Mouse (Mus musculus): ENCODE data around the gene Dgki.
A peak's percentile ranks its signal among the peaks of the same experiment; 100 is the strongest.

Gene Dgki

DNA sequence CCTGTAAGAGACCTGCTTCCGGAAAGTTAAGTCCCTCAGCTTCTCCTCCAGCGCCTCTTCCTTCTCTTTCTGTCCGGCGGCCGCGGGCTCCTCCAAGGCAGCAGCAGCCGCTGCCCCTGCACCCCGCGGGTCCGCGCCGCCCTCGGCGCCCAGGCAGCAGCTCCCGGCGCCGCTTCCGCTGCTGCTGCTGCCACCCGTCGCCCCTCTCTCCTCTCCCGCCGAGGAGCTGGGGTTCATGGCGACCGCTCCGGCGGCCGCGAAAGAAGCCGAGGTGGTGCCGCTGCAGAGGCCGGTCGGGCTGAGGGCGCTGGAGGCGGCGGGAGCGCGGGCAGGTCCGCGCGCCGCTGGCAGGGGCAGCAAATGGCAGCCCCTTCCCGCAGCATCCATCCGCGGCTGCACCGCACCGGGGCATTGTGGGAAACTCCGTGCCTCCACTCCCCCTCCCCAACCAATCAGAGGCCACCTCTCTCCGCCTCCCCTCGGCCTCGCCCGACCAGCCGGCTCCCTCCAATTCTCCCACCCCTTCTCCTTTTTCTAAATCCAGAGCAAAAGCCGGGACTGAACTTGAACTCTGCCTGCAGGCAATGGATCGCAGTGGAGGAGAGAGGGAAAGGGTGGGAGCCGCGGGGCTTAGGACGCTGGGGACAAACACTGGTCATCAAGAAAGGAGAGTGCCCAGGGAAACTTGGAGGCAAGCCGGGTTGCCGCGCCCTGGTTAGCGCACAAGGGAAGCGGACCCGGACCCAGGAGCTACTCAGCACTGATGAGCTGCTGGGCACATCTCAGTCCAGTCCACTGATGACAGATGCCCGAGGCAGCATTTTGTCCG lies at the start of gene Dgki:
Dgki (minus strand) TSS at position 623 of the 829 bp plus-strand sequence.
- peak; percentile 47 to 57 for DNase-seq

DNA sequence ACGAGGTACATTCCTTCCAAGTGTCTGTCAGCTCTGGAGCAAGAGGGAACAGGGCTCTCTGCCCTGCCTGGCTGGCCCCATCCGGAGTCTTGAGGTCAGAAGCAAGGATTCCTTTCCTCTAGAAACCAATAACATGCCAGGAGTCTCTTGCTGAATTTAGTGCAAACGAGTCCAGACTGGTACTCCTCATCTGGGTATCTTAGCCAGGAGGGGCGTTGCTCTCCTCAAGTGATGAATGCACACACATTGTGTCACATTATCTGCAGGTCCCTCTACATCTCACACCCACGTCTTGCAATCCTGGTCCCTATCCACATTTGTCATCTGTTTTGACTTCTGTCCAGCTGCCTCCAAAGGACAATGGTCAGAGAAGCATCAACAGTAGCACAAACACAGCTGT lies 47.6 kb upstream of the Dgki start:
- DNase-seq: no peak

DNA sequence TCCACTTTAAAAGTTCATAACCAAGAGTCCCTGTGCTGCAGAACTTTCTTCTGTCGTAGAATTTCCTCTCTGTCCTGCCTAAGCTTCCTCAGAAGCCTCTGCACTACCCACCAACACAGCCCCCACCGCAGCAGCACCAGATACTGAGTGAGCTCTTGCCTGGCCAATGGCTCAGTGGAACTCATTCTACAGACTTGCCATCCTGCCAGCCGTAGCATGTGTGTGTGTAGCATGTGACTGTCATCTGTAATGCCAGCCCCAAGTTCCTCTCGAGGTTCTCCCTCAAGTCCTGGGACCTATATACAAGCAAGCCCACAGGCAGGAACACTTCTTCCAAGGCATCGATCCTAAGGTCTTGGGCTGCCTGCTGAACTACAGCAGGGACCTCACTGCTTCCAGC lies 38.1 kb upstream of the Dgki start:
- no peak for DNase-seq

DNA sequence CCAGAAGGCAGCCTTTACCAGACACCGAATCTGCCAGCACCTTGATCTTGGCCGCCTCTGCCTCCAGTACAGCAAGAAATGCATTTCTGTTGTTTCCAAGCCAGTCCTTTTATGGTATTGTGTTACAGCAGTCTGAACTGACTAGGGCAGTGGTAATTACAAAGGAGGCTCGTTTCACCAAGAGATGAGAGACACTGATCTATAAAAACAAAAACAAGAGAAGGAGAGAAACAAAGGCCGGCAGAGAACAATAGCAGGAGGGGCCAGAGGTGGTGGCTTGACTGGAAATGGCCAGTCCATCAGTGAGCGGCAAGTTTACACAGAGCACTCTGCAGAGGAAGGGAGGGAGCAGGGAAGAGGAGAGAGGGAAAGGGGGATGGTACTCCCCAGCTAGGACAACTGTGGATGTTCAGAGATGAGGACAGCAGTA lies 36.9 kb upstream of the Dgki start:
- no peak for DNase-seq

DNA sequence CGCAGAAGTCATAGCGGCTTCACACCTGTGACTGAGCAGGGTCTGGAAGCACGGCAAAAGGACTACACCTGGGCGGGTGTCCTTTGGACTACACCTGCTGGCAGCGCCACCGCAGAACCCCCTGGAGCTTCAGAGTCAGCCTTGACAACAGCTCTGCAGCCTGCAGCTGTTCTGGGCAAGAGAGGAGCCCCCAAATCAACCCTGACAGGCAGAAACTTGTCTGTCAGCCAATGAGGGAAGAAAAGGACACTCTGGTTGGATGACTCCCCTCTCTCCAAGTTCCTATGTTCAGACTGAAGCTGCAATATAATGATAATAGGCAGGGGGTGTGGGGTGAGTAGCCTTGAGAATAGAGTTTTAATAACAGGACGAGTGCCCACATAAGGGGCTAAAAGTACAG lies 36.4 kb upstream of the Dgki start:
- no peak for DNase-seq

DNA sequence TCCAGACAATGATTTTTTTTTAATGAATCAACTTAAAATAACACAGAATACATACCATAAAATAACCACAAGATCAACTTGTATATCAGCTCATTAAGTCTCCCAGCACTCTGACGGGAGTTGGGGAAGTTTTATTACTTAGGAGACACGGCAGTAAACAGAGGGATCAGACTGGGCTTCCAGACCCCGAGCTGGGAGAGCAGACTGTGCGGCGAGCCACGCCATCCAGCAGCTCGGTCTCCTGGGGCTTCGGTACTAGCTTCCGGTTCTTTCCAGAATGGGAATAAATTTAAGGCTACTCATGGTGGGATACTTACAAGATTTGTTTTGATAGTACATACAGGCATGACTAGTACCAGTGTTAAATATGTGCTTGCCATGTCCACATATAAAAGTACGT lies 32.9 kb upstream of the Dgki start:
- DNase-seq: peak; percentile 58 to 67

DNA sequence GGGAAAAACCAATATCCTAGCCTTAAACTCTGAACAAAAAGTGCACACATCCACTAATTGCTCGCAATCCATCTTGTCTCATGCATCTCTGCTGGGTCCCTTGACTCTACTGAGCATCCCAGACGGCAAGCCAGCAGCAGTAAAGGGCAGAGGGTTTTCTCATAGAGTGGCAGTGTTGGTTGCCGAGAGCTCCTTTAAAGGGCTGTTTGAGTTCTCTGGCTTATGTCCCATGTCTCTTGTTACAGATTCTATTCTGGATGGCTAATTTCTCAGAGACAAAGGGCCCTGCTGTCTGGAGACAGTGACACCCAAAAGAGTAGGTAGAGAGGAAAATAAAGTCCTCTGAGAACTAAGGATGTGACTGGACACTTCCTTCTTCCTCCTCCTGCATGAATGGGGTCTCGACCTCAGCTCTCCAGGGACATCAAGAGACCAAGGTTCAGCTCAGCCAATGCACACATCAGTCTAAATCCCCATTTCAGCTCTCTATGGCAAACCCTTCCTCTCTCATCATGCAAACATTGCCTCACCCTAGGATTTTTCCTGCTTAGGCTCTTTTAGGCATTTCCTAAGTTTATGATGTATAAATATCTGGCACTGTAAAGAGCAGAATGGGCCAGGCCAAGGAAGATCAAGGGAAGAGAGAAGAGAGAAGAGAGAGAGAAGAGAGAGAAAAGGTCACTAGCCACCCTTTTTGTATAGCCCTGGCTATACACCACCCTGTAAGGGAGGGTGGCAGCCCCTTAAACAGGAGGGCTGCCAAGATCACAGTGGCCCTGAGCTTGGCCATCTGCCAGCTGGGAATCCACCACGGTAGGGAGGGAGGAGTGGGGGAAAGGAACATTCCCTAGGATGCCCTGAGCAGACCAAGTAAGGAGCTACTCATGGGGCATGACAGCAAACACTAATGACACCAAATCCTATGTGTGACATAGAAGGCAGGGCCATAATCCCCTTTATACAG lies 30.2 kb upstream of the Dgki start:
- DNase-seq: peak in 1 of 2 experiments; percentile 35

DNA sequence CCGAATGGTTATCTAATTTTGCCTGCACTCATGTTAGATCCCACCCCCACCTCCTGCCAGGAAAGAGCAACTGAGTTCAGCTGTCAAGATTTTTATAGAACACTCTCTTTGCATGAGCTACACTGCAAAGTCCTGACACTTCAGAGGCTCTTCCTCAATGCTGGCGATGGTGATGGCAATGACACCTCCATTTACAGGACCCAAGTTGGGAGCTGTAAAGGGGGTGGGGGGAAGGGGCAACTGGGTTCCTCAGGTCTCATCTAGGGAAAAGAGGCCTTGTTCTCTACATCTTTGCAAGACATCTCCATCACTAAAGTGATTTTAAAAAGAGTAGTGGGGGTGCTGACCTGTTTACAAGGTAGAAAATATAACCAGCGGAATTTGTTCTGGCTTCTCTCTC lies 29.4 kb upstream of the Dgki start:
- no peak for DNase-seq

DNA sequence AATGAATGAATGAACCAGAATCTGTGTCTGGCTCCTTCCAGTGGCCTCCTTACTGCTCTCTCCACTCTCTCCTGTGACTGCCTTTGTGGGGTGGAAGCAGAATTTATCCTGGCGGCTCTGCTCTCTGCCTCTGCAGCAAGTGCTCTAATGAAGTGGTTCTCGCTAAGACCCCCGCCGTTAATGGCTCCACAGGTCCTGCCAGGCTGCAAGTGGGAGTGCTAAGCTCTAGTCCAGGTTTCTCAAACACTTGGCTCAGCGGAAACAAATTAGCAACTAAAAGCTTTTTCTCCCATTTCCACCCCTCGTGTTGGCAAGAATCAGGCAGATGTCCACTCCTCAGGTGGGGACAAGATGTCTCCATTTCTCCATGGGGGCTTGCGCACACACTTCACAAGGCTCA lies 28.7 kb upstream of the Dgki start:
- DNase-seq: no peak

DNA sequence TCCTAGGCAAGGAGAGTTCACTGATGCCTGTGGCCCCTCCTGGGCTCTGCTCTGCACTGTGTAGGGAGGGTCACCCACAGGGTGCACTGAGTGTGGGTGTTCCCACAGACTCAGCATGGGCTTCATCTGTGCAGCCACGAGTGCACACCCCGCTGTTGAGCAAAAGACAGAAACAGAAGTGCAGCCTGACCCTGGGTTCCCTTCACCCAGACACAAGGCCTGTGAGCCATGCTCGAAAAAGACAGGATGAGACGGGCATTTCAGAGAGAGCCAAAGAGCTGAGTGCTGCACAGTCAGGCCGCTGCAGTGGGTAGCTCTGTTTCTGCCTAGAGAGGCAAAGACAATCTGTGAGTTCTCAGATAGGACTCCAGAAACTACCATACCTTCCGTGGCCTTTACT lies 27.5 kb upstream of the Dgki start:
- DNase-seq: no peak

DNA sequence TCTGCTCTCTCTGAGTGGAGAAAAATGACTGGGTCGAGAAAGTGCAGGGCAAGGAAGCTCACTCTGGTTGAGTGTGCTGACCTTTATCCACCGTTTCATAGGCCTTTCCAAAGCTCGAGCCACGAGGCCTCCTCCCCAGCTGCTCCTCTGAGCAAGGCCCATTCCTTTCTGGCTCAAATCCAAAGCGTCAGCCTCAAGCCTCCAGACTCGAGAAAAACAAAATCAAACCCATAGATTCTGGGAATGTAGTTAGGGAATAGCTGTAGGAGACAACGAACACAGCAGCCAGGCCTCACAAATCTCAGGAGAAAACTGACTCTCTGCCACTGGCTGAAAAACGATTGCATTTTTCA lies 26.6 kb upstream of the Dgki start:
- peak; percentile 44 to 64 for DNase-seq

DNA sequence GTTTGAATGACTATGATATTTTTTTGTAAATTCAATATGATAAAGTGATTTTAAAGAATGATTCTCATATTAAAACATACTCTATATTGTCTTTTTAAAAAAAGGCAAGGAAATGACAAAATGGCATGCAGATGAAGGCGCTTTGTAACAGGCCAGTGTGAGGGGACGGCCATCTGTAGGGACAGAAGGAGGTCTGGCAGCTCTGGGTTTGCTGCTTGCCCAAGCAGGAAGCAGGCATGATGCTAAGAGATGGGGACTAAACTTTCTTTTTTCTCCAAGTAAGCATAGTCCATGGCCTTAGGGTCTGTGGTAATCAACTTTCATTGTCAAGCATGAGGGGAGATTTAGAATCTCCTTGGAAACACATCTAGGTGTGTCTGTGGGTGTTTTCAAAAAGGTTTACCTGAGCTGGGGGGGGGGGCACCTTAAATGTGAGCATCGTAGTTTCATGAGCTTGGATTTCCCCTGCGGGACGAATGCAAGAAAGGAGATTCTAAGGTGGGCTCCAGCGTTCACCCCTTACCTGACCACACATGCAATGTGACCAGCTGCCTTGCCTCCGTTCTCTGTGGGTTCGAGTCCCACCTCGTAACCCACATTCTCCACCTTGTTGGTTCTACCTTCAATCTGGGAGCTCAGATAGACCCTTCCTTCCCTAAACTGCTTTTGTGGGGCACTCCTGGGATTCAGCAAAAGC lies 26.1 kb upstream of the Dgki start:
- DNase-seq: no peak

DNA sequence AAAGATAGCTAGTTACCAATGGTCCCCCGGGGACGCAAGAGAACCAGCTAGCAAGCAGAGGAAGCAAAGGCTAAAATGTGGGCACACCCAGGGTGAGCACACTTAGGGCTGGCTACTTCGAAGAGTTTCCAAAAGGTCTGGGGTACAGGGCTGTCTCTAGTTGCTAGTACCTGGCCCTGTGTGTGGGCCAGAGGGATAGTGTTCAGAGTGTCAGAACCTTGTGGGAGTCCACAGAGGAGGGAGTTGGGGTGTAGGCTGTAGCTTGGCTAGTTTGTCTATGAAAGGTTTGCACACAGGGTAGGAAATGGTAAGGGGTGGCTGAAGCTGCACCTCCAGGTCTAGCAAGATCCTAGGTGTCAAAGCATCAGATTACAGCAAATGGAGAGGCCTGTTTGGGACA lies 25.1 kb upstream of the Dgki start:
- no peak for DNase-seq

DNA sequence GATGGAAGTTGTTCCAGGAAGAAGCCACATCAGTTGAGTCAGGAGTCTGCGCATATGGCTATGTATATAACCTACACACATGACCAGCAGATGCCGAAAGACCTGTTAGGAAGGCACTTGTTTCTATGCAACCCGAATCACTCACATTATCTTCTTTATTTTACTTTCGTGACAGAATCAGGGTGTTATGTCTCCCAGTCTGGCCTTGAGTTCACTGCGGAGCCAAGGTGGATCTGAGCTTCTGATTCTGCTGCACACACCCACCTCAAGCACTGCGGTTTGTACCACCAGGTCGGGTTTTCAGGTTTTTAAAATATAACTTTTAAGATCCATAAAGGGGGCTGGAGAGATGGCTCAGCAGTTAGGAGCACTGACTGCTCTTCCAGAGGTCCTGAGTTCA lies 22.7 kb upstream of the Dgki start:
- no peak for DNase-seq

DNA sequence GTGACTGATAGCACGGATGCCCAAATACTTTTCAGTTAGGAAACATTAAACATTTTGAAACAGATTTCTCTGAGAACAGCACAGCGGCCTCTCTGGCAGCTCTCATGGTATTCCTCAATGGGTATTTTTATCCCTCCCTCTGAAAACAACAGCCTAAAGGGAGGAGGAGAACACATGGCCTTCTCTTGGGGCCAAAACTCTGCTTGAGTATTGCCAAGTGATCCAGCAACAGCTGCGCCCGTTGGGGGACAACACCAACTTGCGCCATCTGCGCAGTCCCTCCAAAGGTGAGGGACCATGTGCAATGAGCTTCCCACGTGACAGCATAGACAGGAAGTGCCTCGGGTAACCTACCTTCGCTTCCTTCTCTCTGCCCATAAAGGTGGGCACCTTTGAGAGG lies 22.1 kb upstream of the Dgki start:
- DNase-seq: no peak

DNA sequence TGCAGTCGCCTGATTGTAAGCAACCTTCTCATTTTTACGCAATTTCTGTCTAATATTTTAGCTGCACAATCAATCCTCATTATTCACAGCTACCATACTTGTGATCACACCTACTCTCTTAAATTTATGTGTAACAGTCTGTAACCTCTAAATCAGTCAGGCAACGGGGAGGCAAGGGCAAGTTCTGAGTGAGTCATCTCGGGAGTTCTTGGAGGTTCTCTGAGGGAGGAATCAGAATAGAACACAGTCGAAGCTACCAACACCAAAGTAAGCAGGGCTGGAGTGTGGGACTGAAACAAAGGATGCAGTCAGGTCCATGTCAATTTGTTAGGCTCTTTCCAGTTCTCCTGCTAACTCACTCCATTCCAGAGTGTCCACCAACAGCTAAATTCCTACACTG lies 17.9 kb upstream of the Dgki start:
- DNase-seq: no peak

DNA sequence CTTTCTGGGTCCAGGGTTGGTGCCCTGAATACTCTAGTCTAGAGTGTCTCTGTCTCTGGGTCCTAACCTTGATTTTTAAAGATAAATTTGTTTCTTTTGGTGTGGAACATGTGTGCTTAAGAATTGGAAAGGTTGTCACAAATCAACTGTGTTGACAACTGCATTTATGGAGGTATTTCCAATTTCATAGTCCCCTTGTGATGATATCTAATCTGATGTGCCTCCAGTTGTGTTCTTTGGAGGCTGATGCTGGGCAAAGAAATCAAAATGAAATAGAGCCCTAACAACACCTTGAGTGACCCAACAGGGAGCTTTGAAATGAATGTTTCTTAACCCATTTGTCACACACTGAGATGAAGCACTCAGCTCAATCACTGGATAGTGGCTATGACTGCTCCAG lies 15.5 kb upstream of the Dgki start:
- DNase-seq: no peak

DNA sequence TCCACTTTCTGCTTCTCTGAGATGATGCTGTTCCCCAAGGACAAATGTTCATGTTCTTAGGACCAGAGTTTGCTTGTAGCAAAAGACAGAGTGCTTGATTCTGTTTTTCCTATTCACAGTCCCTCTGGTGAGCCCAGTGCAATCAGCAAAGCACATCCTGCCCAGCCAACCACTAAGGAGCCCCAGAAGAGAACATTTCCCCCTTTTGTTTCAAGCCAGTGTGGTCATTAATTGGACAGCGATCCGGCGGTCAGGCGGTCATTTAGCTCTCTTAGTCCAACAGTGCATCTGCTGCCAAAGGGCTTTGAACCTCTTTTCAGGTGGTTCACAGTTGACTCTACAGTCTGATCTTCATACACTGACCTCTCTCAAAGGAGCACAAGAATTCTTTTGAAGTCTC lies 10.6 kb upstream of the Dgki start:
- DNase-seq: no peak

DNA sequence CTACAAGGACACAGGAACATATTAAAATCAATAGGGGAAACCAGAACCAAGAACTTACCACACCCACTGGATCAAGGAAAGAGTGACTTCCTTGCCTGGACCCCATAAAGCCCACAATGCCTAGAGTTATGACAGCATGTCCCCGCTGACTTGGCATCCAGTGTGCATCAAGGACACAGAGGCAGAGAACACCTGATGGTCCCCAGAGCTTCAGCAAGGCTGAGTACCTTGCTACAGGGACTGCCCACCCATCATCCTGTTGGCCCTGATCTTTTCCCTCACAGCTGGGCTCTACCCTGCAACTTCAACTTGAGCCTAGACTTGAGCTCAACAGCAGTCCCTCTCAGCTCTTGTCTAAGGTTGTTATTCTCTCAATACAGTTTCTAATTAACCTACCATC lies 6.6 kb upstream of the Dgki start:
- DNase-seq: no peak

DNA sequence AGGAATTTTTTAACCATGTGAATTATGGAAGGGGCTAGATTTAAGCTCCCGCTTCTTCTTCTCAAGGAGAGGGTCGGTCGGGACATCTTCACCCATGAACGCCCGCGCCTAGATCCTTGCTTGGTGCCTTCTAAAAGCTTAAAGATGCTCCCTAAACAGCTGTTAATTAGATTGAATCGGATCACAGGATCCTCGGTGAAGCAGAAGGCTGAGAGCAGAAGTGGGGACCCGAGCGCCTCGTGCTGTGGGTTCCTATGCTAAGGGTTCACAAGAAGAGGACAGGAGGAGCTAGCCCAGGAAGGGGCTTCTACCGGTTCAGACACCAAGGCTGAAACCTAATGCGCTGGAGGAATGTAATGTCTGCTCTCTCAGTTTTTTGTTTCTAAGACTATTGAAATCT lies 508 bp upstream of the Dgki start:
- no peak for DNase-seq

DNA sequence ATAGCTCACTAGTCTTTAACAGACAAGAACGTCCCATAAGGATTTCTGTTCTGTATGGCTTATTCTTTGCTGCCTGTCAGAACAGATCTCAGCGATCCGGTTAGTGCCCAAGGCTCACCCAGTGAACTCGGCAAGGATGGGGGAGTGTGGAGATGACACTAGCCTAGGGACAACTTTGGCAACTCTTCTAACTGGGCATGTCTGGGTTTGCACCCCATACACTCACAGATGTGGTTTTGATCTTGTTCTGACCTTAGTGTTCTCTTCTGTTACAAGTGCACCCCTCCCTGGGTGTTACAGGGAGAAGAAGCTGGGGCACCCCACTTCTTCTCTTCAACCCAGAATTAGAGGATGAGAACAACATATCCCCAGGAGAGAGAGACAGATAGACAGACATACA lies 1.0 kb downstream of the Dgki start:
- DNase-seq: no peak

DNA sequence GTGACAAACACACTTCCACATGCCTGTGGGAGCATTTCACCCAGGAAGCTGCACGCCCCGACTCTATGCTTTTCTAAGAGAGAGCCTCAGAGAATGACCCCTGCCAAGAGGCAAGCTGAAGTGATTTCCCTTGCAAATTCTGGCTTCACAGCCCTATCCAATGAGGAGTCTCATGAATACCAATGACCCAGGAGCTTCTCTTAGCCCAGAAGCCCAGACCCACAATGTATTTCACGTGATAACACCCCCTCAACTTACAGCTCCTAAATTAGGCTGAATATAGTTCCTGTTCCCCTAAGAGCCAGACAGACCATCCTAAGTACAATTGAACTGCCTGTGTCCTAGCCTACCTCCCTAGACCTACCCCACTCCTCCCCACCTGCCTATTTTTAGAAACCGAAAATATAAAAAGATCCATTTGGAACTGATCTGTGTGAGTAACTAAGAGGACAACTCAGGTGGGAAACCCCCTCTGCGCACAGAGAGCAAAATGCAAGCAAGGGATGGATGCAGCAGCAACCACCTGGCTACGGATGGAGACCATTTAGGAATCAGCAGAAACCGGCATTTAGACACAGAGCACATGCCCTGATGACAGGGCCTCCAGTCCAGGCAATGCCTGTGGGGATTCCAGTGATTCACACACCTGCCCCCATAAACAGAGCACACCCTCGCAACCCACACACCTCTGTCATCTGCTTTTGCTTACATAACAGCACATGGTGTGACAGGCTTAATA lies 2.1 kb downstream of the Dgki start:
- no peak for DNase-seq

DNA sequence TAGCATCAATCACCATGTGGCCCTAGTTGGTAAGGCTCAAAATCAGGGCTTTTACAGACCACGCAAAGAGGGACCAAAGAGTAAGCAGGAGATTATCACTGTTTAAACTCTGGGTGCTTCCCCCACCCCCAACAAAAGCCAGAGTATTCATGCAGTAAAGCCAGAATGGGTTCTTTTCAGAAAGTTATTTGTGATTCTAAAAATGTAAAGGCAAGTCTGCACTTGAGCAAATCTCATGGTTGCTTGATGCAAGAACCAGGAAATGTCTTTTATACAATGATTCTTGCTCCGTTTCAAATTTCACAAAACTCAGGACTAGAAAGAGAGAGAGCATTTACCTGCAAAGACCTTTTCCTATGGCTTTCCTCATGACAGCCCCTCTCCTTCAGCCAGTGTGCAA lies 7.9 kb downstream of the Dgki start:
- DNase-seq: no peak

Measured in kidney, postnatal 4 days (tissue).